Mouse (Mus musculus): ENCODE data around the gene Rgs3.

The Rgs3 gene

GRCm38 (mm10) chr4:62682371-62682770 is 122.7 kb downstream of the Rgs3 start:
- no peak for ATAC-seq (ENCODE audit: insufficient number of reproducible peaks, low FRiP score, low TSS enrichment)

GRCm38 (mm10) chr4:62683148-62683547 is 123.5 kb downstream of the Rgs3 start:
- no peak for ATAC-seq (ENCODE audit: insufficient number of reproducible peaks, low FRiP score, low TSS enrichment)

GRCm38 (mm10) chr4:62684351-62684750 is 124.7 kb downstream of the Rgs3 start:
- no peak for ATAC-seq (ENCODE audit: insufficient number of reproducible peaks, low FRiP score, low TSS enrichment)

- no peak for ATAC-seq (ENCODE audit: insufficient number of reproducible peaks, low FRiP score, low TSS enrichment)
Observed at GRCm38 (mm10) chr4:62685268-62685667, 125.6 kb downstream of the Rgs3 start.

- no peak for ATAC-seq (ENCODE audit: insufficient number of reproducible peaks, low FRiP score, low TSS enrichment)
Observed at GRCm38 (mm10) chr4:62686769-62687168, 127.1 kb downstream of the Rgs3 start.

GRCm38 (mm10) chr4:62688142-62688541 is 128.5 kb downstream of the Rgs3 start:
- ATAC-seq (ENCODE audit: insufficient number of reproducible peaks, low FRiP score, low TSS enrichment): no peak

GRCm38 (mm10) chr4:62690997-62691396 is 131.3 kb downstream of the Rgs3 start:
- ATAC-seq (ENCODE audit: insufficient number of reproducible peaks, low FRiP score, low TSS enrichment): no peak

GRCm38 (mm10) chr4:62691625-62692024 is 132.0 kb downstream of the Rgs3 start:
- no peak for ATAC-seq (ENCODE audit: insufficient number of reproducible peaks, low FRiP score, low TSS enrichment)

GRCm38 (mm10) chr4:62693839-62694238 is 134.2 kb downstream of the Rgs3 start:
- ATAC-seq (ENCODE audit: insufficient number of reproducible peaks, low FRiP score, low TSS enrichment): no peak

- ATAC-seq (ENCODE audit: insufficient number of reproducible peaks, low FRiP score, low TSS enrichment): no peak
Observed at GRCm38 (mm10) chr4:62694703-62695439, 135.2 kb downstream of the Rgs3 start.

GRCm38 (mm10) chr4:62695523-62695922 is 135.9 kb downstream of the Rgs3 start:
- no peak for ATAC-seq (ENCODE audit: insufficient number of reproducible peaks, low FRiP score, low TSS enrichment)

GRCm38 (mm10) chr4:62695946-62696345 is 136.3 kb downstream of the Rgs3 start:
- no peak for ATAC-seq (ENCODE audit: insufficient number of reproducible peaks, low FRiP score, low TSS enrichment)

- no peak for ATAC-seq (ENCODE audit: insufficient number of reproducible peaks, low FRiP score, low TSS enrichment)
Observed at GRCm38 (mm10) chr4:62696699-62697404, 137.2 kb downstream of the Rgs3 start.

GRCm38 (mm10) chr4:62697469-62697868 is 137.8 kb downstream of the Rgs3 start:
- peak; percentile 37 for ATAC-seq (ENCODE audit: insufficient number of reproducible peaks, low FRiP score, low TSS enrichment)

- no peak for ATAC-seq (ENCODE audit: insufficient number of reproducible peaks, low FRiP score, low TSS enrichment)
Observed at GRCm38 (mm10) chr4:62698521-62698920, 138.9 kb downstream of the Rgs3 start.

GRCm38 (mm10) chr4:62699191-62699812 is 139.7 kb downstream of the Rgs3 start:
- peak; percentile 60 for ATAC-seq (ENCODE audit: insufficient number of reproducible peaks, low FRiP score, low TSS enrichment)

- no peak for ATAC-seq (ENCODE audit: insufficient number of reproducible peaks, low FRiP score, low TSS enrichment)
Observed at GRCm38 (mm10) chr4:62700426-62700825, 140.8 kb downstream of the Rgs3 start.

- ATAC-seq (ENCODE audit: insufficient number of reproducible peaks, low FRiP score, low TSS enrichment): no peak
Observed at GRCm38 (mm10) chr4:62703151-62703550, 143.5 kb downstream of the Rgs3 start.

- ATAC-seq (ENCODE audit: insufficient number of reproducible peaks, low FRiP score, low TSS enrichment): no peak
Observed at GRCm38 (mm10) chr4:62704204-62704603, 144.6 kb downstream of the Rgs3 start.

- no peak for ATAC-seq (ENCODE audit: insufficient number of reproducible peaks, low FRiP score, low TSS enrichment)
Observed at GRCm38 (mm10) chr4:62705013-62705412, 145.4 kb downstream of the Rgs3 start.

GRCm38 (mm10) chr4:62705749-62706148 is 146.1 kb downstream of the Rgs3 start:
- ATAC-seq (ENCODE audit: insufficient number of reproducible peaks, low FRiP score, low TSS enrichment): no peak

All from cerebellum, adult (tissue).